Mouse (Mus musculus) erythroid progenitor cell, adult 5-6 weeks (primary cell): ENCODE data around the gene Rnf186. TPM values are rescaled to one million over a fixed set of nuclear protein-coding genes. Genes with fewer than 3 reads are reported as not detected.

Source experiments
- ATAC-seq: replicated peaks from 2 replicates; pipeline ENCODE4 v1.8.0; 2016; ENCODE audit warnings: moderate number of reproducible peaks, mild to moderate bottlenecking, moderate TSS enrichment, inconsistent platforms; ENCODE audit not compliant: poor library complexity, low FRiP score, severe bottlenecking
- total RNA-seq, 2 experiments: library from RNA; stranded (forward) in 1 of 2; stranded (reverse) in 1 of 2; fragments of 150-400 nt in 1 of 2; fragments of 186-747, 209-891 nt in 1 of 2; gene quantifications; 2 replicates each; pipeline versions ENCODE4 v1.2.3 to v1.2.4; 2015 to 2017; ENCODE audit warnings: low replicate concordance in 2 of 2

Gene Rnf186
- total RNA-seq, 2 experiments from 2014 or later, result not detected

GRCm38 (mm10) chr4:139007353-139007752 is 40.4 kb downstream of the Rnf186 start:
- ATAC-seq, result no peak

DNA sequence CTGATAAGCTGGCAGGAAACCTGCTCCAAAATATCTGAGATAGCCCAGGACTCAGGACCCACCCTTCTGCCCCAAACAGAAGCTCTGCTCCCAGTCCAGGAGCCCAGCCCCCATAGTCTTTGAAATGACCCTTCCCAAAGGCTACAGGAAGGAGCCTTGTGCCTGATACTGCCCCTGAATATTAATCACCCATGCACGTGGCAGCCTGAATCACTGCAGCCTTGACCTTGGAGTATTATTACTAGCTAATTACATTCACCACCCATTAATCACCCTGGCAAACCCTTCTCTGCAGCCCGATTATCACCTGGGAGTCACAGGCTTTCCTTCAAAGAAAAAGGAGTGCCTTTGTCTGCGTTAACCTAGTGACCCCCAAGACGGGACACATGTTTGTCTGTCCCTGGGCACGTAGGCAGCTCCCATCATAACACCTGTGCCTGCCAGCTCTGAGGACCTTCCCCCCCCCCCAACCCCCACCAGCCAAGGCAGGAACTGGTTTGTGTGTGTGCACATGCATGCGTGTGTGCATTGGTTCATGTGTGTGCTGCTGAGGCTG is 41.1 kb downstream of the Rnf186 start:
- no peak for ATAC-seq

DNA sequence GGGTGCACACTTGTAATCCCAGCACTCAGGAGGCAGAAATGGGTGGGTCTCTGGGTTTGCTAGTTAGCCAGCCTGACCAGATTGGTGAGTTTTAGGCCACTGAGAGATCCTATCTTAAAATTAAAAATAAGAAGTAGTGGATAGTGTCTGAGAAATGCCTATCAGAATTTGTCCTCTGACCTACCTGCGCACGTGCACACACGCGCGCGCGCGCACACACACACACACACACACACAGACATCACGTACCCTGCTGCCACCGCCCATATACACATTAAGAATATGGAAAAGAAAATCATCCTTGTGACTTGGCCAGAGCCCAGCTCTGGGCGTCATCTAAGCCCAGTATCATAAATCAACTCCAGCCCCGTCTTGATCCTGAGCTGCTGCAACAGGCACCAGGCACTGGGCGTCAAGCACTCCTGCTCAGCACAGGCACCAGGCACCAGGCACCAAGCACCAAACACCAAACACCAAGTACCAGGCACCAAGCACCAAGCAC is 44.3 kb downstream of the Rnf186 start:
- ATAC-seq, result no peak

- no peak for ATAC-seq
These were observed 46.4 kb downstream of the Rnf186 start for GRCm38 (mm10) chr4:139013281-139013680.

DNA sequence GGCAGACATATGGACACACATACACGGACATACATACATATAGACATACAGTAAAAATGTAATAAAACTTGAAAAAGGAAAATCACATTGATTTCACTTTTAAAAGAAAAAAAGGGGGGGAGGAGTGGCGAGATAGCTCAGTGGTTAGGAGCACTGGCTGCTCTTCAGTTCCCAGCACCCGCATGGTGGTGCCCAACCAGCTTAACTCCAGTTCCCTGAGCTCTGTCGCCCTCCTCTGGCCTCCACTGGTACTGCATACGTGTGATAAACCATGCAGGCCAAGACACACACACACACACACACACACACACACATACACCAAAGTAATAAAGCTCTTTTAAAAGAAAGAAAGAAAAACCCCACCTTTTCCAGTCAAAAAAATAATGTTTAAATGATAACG is 47.9 kb downstream of the Rnf186 start:
- no peak for ATAC-seq

Other genes with a start within 250 kb of the Rnf186 start
- not detected in 2 replicates for gene Pla2g2c, start 242.3 kb upstream of the Rnf186 start, total RNA-seq (2015; ENCODE audit: low replicate concordance)
- gene Pla2g2c, start 242.3 kb upstream of the Rnf186 start, total RNA-seq (2017; ENCODE audit: low replicate concordance), result not detected in 2 replicates
- not detected in 2 replicates for gene Ubxn10, start 229.9 kb upstream of the Rnf186 start, total RNA-seq (2015; ENCODE audit: low replicate concordance)
- gene Ubxn10, start 229.9 kb upstream of the Rnf186 start, total RNA-seq (2017; ENCODE audit: low replicate concordance), result not detected in 2 replicates
- not detected in 2 replicates for gene Pla2g2f, start 209.5 kb upstream of the Rnf186 start, total RNA-seq (2015; ENCODE audit: low replicate concordance)
- not detected in 2 replicates for gene Pla2g2f, start 209.5 kb upstream of the Rnf186 start, total RNA-seq (2017; ENCODE audit: low replicate concordance)
- not detected in 2 replicates for gene Pla2g2d, start 191.4 kb upstream of the Rnf186 start, total RNA-seq (2015; ENCODE audit: low replicate concordance)
- gene Pla2g2d, start 191.4 kb upstream of the Rnf186 start, total RNA-seq (2017; ENCODE audit: low replicate concordance), result not detected in 2 replicates
- gene Pla2g5, start 103.6 kb upstream of the Rnf186 start, total RNA-seq (2015; ENCODE audit: low replicate concordance), result not detected in 2 replicates
- gene Pla2g5, start 103.6 kb upstream of the Rnf186 start, total RNA-seq (2017; ENCODE audit: low replicate concordance), result not detected in 2 replicates
- gene Gm13030, start 93.1 kb upstream of the Rnf186 start, total RNA-seq (2015; ENCODE audit: low replicate concordance), result not detected in 2 replicates
- not detected in 2 replicates for gene Gm13030, start 93.1 kb upstream of the Rnf186 start, total RNA-seq (2017; ENCODE audit: low replicate concordance)
- not detected in 2 replicates for gene Pla2g2e, start 89.2 kb upstream of the Rnf186 start, total RNA-seq (2015; ENCODE audit: low replicate concordance)
- not detected in 2 replicates for gene Pla2g2e, start 89.2 kb upstream of the Rnf186 start, total RNA-seq (2017; ENCODE audit: low replicate concordance)
- not detected in 2 replicates for gene Otud3, start 53.2 kb upstream of the Rnf186 start, total RNA-seq (2015; ENCODE audit: low replicate concordance)
- 0.13 and 0.83 TPM in 2 replicates for gene Otud3, start 53.2 kb upstream of the Rnf186 start, total RNA-seq (2017; ENCODE audit: low replicate concordance)
- gene Tmco4, start 5.8 kb downstream of the Rnf186 start, total RNA-seq (2015; ENCODE audit: low replicate concordance), result 0.42 and 1.8 TPM in 2 replicates
- 1.1 and 2.1 TPM in 2 replicates for gene Tmco4, start 5.8 kb downstream of the Rnf186 start, total RNA-seq (2017; ENCODE audit: low replicate concordance)
- not detected in 2 replicates for gene Htr6, start 108.5 kb downstream of the Rnf186 start, total RNA-seq (2015; ENCODE audit: low replicate concordance)
- gene Htr6, start 108.5 kb downstream of the Rnf186 start, total RNA-seq (2017; ENCODE audit: low replicate concordance), result not detected in 2 replicates
- not detected in 2 replicates for gene Nbl1, start 125.9 kb downstream of the Rnf186 start, total RNA-seq (2015; ENCODE audit: low replicate concordance)
- gene Nbl1, start 125.9 kb downstream of the Rnf186 start, total RNA-seq (2017; ENCODE audit: low replicate concordance), result not detected in 2 replicates
- gene Minos1, start 164.0 kb downstream of the Rnf186 start, total RNA-seq (2015; ENCODE audit: low replicate concordance), result 134 and 193 TPM in 2 replicates
- gene Minos1, start 164.0 kb downstream of the Rnf186 start, total RNA-seq (2017; ENCODE audit: low replicate concordance), result 116 and 230 TPM in 2 replicates
- gene Capzb, start 225.8 kb downstream of the Rnf186 start, total RNA-seq (2015; ENCODE audit: low replicate concordance), result 94.3 and 141 TPM in 2 replicates
- gene Capzb, start 225.8 kb downstream of the Rnf186 start, total RNA-seq (2017; ENCODE audit: low replicate concordance), result 29.4 and 35.6 TPM in 2 replicates